Mouse (Mus musculus): ENCODE measurements around the gene Gstz1. TPM values are rescaled to one million over a fixed set of nuclear protein-coding genes. Genes with fewer than 3 reads are reported as not detected.

Gene Gstz1
- polyA plus RNA-seq, 1 experiment, result 93.6 TPM

DNA sequence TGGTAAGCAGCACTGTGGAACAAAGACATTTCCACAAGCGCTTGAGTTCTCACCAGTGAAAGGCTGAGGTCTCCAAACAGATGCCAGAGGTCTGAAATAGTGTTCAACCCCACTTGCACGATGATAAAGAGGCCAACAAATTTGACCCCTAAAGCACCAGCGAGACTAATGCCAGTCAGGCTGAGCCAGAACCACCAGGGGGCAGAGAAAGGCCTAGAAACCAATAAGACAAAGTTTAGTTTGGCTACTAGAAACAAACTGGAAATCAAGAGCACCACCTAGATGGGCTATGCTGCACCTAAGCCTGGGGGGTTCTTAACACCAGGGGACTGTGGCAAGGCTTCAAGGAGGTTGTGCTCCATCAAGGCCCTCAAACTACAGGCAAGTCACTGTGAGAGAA, 15.3 kb upstream of the Gstz1 start:
- TF ChIP-seq CTCF (IDR thresholded peaks at IDR 0.05; ENCODE audit: extremely low read depth, insufficient read depth, low read length) (peak; percentile 42), POLR2A (IDR thresholded peaks at IDR 0.05; ENCODE audit: extremely low read depth, insufficient read depth, low read length) (no peak)
- H3K4me1 ChIP-seq (ENCODE audit: control insufficient read depth, insufficient read depth, low read length), result no peaks in the 10 kb centered on the region
- H3K27ac ChIP-seq (ENCODE audit: insufficient read depth, low read length), result no peak overlapping the region
- no peak overlapping the region for H3K4me3 ChIP-seq (ENCODE audit: insufficient read depth, low read length)

DNA sequence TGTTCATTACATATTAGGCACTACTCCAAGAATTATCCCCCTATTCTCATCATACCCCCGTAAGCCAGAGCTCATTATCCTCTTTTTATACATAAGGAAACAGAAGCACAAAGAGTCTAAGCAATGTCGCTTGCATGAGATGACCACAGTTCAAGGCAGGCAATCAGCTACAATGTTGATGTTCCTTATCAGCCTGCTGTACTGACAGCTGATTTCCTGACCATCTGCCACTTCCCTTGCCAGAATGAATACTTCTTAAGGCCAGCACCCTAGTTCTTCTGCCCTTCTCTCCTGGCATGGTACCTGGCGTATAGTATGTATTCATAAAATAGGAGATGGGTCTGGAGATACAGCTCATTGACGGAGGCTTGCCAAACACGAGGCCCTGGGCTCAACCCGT, 14.8 kb upstream of the Gstz1 start:
- TF ChIP-seq POLR2A (IDR thresholded peaks at IDR 0.05; ENCODE audit: extremely low read depth, insufficient read depth, low read length), result no peak
- TF ChIP-seq CTCF (IDR thresholded peaks at IDR 0.05; ENCODE audit: extremely low read depth, insufficient read depth, low read length), result no peak

DNA sequence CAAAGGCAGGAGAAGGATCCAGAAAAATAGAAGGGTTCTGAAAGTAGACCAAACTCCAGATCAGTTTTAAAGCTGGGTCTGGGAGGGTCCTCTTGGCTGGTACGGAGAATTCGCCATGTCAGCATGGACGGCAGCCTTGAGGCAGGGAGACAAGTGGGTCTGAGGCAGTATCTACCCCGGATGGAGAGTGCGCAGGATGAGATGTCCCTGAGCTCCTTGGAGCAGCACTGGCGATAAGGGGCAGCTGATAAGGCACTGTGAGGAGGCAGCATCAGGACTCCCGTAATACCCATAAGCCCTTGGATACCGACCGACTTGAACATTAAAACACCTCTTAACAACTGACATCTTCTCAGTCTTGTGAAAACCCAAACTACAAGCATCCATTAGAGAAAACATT, 14.2 kb upstream of the Gstz1 start:
- H3K4me1 ChIP-seq (ENCODE audit: control insufficient read depth, insufficient read depth, low read length), result no peaks in the 10 kb centered on the region

More for the DNA sequence above, 14.8 kb upstream of the Gstz1 start:
- Histone ChIP-seq H3K4me1 (ENCODE audit: control insufficient read depth, insufficient read depth, low read length) (no peaks in the 10 kb centered on the region), H3K4me3 (ENCODE audit: insufficient read depth, low read length) (no peak overlapping the region), H3K27ac (ENCODE audit: insufficient read depth, low read length) (no peak overlapping the region)

DNA sequence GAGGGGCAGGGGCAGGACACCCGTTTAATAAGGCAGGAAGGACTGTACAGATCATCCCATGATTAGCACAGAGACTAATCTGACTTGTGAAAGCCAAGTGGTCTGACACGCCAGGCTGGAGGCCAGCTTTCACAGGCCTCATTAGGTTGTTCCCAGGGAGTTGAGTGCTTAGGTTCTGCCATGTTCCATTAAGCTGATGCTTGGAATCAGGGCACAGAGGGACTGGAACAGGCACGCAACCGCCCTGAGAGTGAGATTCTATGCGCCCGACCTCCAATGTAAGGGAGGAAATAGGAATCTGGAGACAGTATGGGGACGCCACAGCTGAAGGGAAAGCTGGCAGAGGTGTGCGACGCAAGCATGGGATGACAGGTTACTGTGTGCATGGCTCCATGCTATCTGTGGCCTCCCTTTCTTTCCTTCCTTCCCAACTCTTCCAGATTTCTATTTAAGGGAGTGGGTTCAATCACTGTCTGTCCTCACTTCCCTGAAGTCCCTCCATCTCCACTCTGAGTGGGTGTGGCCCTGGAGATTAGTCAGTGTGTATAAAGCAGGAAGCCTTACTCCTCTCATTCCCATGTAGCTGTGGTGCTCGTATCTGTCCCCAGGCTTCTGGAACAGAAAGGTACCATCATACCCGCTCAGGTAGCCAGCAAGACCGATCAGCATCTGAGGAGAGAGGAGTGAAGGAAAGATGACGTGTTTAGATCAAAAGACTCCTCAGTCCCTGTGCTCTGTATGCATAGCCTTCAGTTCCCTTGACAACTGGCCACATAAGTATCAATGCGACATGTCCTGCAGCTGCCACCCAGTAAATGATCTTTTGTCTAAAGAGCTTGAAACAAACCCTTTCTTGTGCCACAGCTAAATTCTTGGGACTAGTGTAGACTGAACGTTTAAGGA, 9.3 kb upstream of the Gstz1 start:
- Histone ChIP-seq H3K27ac (ENCODE audit: insufficient read depth, low read length) (no peak overlapping the region), H3K4me3 (ENCODE audit: insufficient read depth, low read length) (no peak overlapping the region), H3K4me1 (ENCODE audit: control insufficient read depth, insufficient read depth, low read length) (no peaks in the 10 kb centered on the region)
- TF ChIP-seq CTCF (IDR thresholded peaks at IDR 0.05; ENCODE audit: extremely low read depth, insufficient read depth, low read length), result no peak

More for the DNA sequence above, 14.2 kb upstream of the Gstz1 start:
- H3K4me3 ChIP-seq (ENCODE audit: insufficient read depth, low read length), result no peak overlapping the region
- TF ChIP-seq CTCF (IDR thresholded peaks at IDR 0.05; ENCODE audit: extremely low read depth, insufficient read depth, low read length) (no peak), POLR2A (IDR thresholded peaks at IDR 0.05; ENCODE audit: extremely low read depth, insufficient read depth, low read length) (no peak)
- no peak overlapping the region for H3K27ac ChIP-seq (ENCODE audit: insufficient read depth, low read length)

DNA sequence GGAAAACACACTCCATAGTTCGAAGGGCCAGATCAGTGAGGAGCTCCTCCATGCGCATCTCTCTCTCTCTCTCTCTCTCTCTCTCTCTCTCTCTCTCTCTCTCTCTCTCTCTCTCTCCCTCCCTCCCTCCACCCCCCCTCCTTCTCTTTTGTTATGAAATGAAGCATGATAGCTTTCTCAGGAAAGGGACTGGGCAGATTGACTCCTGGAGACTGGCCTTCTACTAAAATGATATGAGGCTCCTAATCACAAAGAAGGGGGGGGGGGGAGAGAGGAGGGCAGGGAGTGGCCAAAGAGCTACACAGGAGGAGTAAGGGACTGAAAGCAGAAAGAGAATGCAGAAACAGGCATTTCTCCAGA, 8.6 kb upstream of the Gstz1 start:
- no peaks in the 10 kb centered on the region for H3K4me1 ChIP-seq (ENCODE audit: control insufficient read depth, insufficient read depth, low read length)
- no peak for TF ChIP-seq POLR2A (IDR thresholded peaks at IDR 0.05; ENCODE audit: extremely low read depth, insufficient read depth, low read length)
- TF ChIP-seq CTCF (IDR thresholded peaks at IDR 0.05; ENCODE audit: extremely low read depth, insufficient read depth, low read length), result no peak
- no peak overlapping the region for H3K27ac ChIP-seq (ENCODE audit: insufficient read depth, low read length)
- no peak overlapping the region for H3K4me3 ChIP-seq (ENCODE audit: insufficient read depth, low read length)

DNA sequence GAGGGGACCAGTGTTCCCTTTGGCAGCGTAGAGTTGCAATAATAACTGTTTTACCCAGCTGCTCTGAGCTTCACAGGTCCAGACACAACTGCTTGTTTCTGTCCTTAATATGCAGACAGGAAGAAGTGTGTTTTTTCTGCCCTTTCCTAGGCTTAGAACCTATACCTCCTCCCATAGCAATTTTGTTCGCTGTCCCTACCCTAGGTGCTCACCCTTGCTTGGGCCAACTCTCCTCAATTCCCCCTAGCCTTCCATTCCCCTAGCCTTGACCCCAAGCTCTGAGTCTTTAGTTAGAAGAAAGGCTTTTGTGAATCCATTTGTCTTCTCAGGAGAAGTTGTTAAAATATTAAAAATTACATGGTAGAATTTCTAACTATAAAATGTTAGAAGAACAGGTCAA, 8.2 kb upstream of the Gstz1 start:
- no peaks in the 10 kb centered on the region for H3K4me1 ChIP-seq (ENCODE audit: control insufficient read depth, insufficient read depth, low read length)
- H3K27ac ChIP-seq (ENCODE audit: insufficient read depth, low read length), result no peak overlapping the region
- H3K4me3 ChIP-seq (ENCODE audit: insufficient read depth, low read length), result no peak overlapping the region
- no peak for TF ChIP-seq CTCF (IDR thresholded peaks at IDR 0.05; ENCODE audit: extremely low read depth, insufficient read depth, low read length)
- no peak for TF ChIP-seq POLR2A (IDR thresholded peaks at IDR 0.05; ENCODE audit: extremely low read depth, insufficient read depth, low read length)

DNA sequence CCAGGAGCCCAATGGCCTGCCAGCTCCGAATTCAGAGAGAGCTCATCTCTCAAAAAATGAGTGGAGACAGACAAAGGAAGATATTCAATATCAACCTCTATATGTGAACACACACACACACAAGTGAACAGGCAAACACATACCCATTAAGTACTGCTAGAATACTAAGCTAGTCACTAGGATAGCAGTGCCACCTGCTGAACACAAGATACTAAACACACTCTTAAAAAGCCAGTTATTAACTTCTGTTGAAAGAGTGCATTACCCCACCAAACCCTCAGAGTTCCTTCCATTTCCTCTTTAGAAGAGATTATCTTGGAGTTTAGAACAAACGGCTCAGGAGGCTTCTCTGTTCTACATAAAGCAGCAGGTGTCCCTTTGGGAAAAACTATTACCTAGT, 4.8 kb upstream of the Gstz1 start:
- peaks cover 2% of the 10 kb centered on the region; the same call in 1 of the 2 replicates for H3K4me1 ChIP-seq (ENCODE audit: control insufficient read depth, insufficient read depth, low read length)
- no peak overlapping the region for H3K27ac ChIP-seq (ENCODE audit: insufficient read depth, low read length)
- no peak overlapping the region for H3K4me3 ChIP-seq (ENCODE audit: insufficient read depth, low read length)
- TF ChIP-seq CTCF (IDR thresholded peaks at IDR 0.05; ENCODE audit: extremely low read depth, insufficient read depth, low read length), result no peak
- no peak for TF ChIP-seq POLR2A (IDR thresholded peaks at IDR 0.05; ENCODE audit: extremely low read depth, insufficient read depth, low read length)

DNA sequence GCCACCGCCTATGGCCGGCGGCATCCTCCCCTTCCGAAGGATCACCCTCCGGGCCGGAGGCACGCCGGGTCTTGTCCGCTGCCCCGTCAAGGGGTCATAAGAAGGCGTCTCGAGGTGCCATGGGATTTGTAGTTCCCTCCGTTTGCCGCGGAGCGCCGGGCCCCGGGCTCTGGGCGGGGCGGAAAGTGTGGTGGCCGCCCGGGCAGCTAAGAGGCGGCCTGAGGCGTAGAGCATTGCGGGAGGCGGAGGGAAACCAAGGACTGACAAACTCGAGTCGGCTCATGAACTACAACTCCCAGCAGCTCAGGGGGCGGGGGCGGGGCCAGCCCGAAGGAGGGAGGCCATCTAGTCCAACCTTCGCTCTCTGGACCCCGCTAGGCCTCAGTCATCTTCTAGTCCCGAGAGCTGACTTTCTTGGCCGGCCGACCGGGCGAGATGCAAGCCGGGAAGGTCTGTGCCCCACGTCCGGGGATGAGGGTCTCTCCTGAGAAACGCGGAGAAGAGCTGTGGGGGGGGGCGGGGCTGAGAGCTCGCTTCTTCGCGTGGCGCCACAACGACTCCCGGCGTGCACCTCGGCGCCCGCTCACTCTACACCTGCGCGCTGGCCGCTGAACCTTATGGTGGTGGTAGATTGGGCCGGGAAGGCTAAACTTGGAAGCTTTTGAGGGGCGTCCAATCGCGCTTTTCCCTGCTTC, 577 bp downstream of the Gstz1 start, which contains the start of gene Pomt2:
Gene Pomt2, minus strand, starts transcription at position 574 of the 695 bp plus-strand sequence.
- TF ChIP-seq POLR2A (IDR thresholded peaks at IDR 0.05; ENCODE audit: extremely low read depth, insufficient read depth, low read length) (0 out of 2 replicates have a peak, but pooled peaks have one; percentile 44), CTCF (IDR thresholded peaks at IDR 0.05; ENCODE audit: extremely low read depth, insufficient read depth, low read length) (no peak)
- Histone ChIP-seq H3K4me3 (ENCODE audit: insufficient read depth, low read length) (peak within 1 kb of the TSS; percentile 70), H3K27ac (ENCODE audit: insufficient read depth, low read length) (peak within 1 kb of the TSS; percentile 91), H3K4me1 (ENCODE audit: control insufficient read depth, insufficient read depth, low read length) (peaks cover 2% of the 10 kb centered on the region; the same call in 1 of the 2 replicates)

DNA sequence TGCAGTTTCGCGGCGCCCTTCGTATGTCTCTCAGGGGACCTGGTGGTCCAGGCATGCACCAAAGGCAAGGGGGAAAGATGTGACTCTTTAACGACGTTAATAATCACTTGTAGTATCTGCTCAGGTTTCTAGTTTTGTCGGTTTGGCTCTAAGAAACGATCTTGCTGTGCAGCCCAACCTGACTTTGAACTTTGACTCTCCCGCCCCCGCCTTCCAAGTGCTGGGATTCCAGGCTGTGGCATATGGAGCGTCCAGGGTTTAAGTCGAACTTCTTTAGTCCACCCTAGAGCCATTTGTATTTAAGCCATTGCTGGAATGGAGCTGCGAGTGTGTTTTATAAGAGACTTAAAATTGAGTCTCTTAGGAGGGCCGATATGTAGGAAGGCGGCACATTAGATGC, 1.2 kb downstream of the Gstz1 start:
- TF ChIP-seq POLR2A (IDR thresholded peaks at IDR 0.05; ENCODE audit: extremely low read depth, insufficient read depth, low read length), result no peak
- TF ChIP-seq CTCF (IDR thresholded peaks at IDR 0.05; ENCODE audit: extremely low read depth, insufficient read depth, low read length), result no peak
- Histone ChIP-seq H3K4me1 (ENCODE audit: control insufficient read depth, insufficient read depth, low read length) (peaks cover 2% of the 10 kb centered on the region; the same call in 1 of the 2 replicates), H3K27ac (ENCODE audit: insufficient read depth, low read length) (peak overlapping the region; percentile 26), H3K4me3 (ENCODE audit: insufficient read depth, low read length) (peak overlapping the region; percentile 70)
